Mouse (Mus musculus) heart, postnatal 0 days (tissue): ENCODE measurements at regions not wholly inside any gene's neighbourhood (a gene's known extent, or its start where the extent isn't known, plus 50 kb on each side); places are given as distances from the start of the nearest gene placed in this dataset.
"Not testable (repeated sequence)": the region's sequence is repeated elsewhere in the genome, so short reads cannot be mapped to it uniquely, and the experiment has no call there.

Experiments
- ATAC-seq: fragments of 200-750 bp; cut with Nextera tagmentation; 2 replicates; pipeline ENCODE4 v1.8.0; 2017; ENCODE audit warnings: low read depth, moderate number of reproducible peaks, moderate library complexity; ENCODE audit not compliant: insufficient read depth
- DNase-seq: peaks from one replicate; pipeline ENCODE4 v3.0.0-alpha.2; 2016; ENCODE audit warnings: low spot score
- H3K27ac ChIP-seq: fragments of 300-500 bp; sonication (generic); 2 replicates; pipeline ENCODE4 v1.5.1; 2014; ENCODE audit warnings: low read depth, mild to moderate bottlenecking
- H3K27me3 ChIP-seq: fragments of 300-500 bp; sonication (generic); 2 replicates; pipeline ENCODE4 v1.6.1; 2014; ENCODE audit warnings: low read length, mixed read lengths; ENCODE audit not compliant: control insufficient read depth, insufficient read depth
- H3K36me3 ChIP-seq: fragments of 300-500 bp; sonication (generic); replicated peaks from 2 replicates; pipeline ENCODE4 v1.6.1; 2014; ENCODE audit warnings: low read length, mixed read lengths; ENCODE audit not compliant: control insufficient read depth, insufficient read depth
- H3K4me1 ChIP-seq: fragments of 300-500 bp; sonication (generic); 2 replicates; pipeline ENCODE4 v1.6.1; 2014; ENCODE audit warnings: antibody characterized with exemption; ENCODE audit not compliant: control insufficient read depth, insufficient read depth
- H3K4me2 ChIP-seq: fragments of 300-500 bp; sonication (generic); 2 replicates; pipeline ENCODE4 v1.6.1; 2014; ENCODE audit warnings: low read depth, mild to moderate bottlenecking, low read length, moderate library complexity
- H3K4me3 ChIP-seq: fragments of 300-500 bp; sonication (generic); 2 replicates; pipeline ENCODE4 v1.5.1; 2014; ENCODE audit warnings: low read depth, low read length
- H3K9ac ChIP-seq: fragments of 300-500 bp; sonication (generic); replicated peaks from 2 replicates; pipeline ENCODE4 v1.6.1; 2014; ENCODE audit warnings: low read depth, low read length, mixed read lengths
- H3K9me3 ChIP-seq: fragments of 300-500 bp; sonication (generic); replicated peaks from 2 replicates; pipeline ENCODE4 v1.6.1; 2016; ENCODE audit warnings: low read length; ENCODE audit not compliant: control insufficient read depth
- CTCF ChIP-seq: IDR thresholded peaks from 2 replicates; pipeline ENCODE4 v1.5.1; 2016; ENCODE audit warnings: antibody characterized with exemption, control low read depth, low read depth
- EP300 ChIP-seq: IDR thresholded peaks from 2 replicates; pipeline ENCODE4 v1.6.1; 2016; ENCODE audit warnings: antibody characterized with exemption, low read depth
- WGBS: fragments of 180-500 bp; shearing (Covaris S2); extraction: QIAGEN DNeasy Blood & Tissue Kit; methylation state at CpG from one replicate; pipeline ENCODE4 v1.1.7; 2014; 5-methylcytosine and 5-hydroxymethylcytosine counted together

GRCm38 (mm10) chr12:82075479-82076221, 93.5 kb upstream of the Sipa1l1 start:
- WGBS = 68% methylated on average over 13 of the region's 13 CpGs
- TF ChIP-seq EP300 (no peak), CTCF (no peak)
- Histone ChIP-seq H3K9me3 (no peaks in the 10 kb centered on the region), H3K27me3 (no peaks in the 10 kb centered on the region), H3K4me1 (no peaks in the 10 kb centered on the region; the same call in 1 of the 2 replicates), H3K27ac (no peak overlapping the region), H3K4me2 (no peak overlapping the region), H3K4me3 (no peak overlapping the region), H3K36me3 (no peaks in the 10 kb centered on the region), H3K9ac (no peak overlapping the region)
- no peak for DNase-seq
- no peak for ATAC-seq

- Histone ChIP-seq H3K4me3 (no peak overlapping the region), H3K27ac (no peak overlapping the region), H3K9ac (no peak overlapping the region), H3K27me3 (no peaks in the 10 kb centered on the region), H3K36me3 (no peaks in the 10 kb centered on the region), H3K4me1 (no peaks in the 10 kb centered on the region; the same call in 1 of the 2 replicates), H3K4me2 (no peak overlapping the region), H3K9me3 (no peaks in the 10 kb centered on the region)
- TF ChIP-seq CTCF (no peak), EP300 (no peak)
- ATAC-seq = no peak
- no peak for DNase-seq
- 49% methylated on average over 8 of the region's 8 CpGs for WGBS
These were observed 92.4 kb upstream of the Sipa1l1 start for GRCm38 (mm10) chr12:82076766-82077165.

DNA sequence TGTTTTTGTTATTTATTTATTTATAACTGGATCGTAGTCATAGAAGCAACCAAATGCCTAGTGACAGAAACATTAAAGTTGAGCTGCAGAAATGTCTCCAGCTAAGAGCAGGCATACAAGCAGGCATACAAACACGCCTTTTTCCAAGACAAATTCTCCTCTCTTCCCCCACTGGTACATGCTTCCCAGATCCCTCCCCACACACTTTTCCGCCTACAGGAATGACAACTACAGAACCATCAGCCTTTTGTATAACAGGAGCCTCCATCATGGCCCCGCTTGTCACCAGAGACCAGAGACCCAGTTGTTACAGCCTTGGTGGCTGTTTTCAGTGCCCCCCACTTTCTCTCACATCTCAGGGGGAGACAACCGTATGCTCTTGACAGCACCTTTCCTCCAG, 91.2 kb upstream of the Sipa1l1 start:
- no peak overlapping the region for H3K9ac ChIP-seq
- no peak overlapping the region for H3K4me3 ChIP-seq
- DNase-seq (no peak), ATAC-seq (no peak)
- no peaks in the 10 kb centered on the region; the same call in 1 of the 2 replicates for H3K4me1 ChIP-seq
- no peaks in the 10 kb centered on the region for H3K9me3 ChIP-seq
- no peak overlapping the region for H3K4me2 ChIP-seq
- no peak overlapping the region for H3K27ac ChIP-seq
- TF ChIP-seq CTCF (no peak), EP300 (no peak)
- 88% methylated on average over 5 of the region's 5 CpGs for WGBS
- no peaks in the 10 kb centered on the region for H3K27me3 ChIP-seq
- no peaks in the 10 kb centered on the region for H3K36me3 ChIP-seq

- no peak for DNase-seq
- Histone ChIP-seq H3K4me2 (no peak overlapping the region), H3K4me3 (no peak overlapping the region), H3K27me3 (no peaks in the 10 kb centered on the region), H3K9ac (no peak overlapping the region), H3K27ac (no peak overlapping the region), H3K4me1 (no peaks in the 10 kb centered on the region), H3K36me3 (no peaks in the 10 kb centered on the region), H3K9me3 (no peaks in the 10 kb centered on the region)
- TF ChIP-seq EP300 = no peak
- TF ChIP-seq CTCF = no peak
- ATAC-seq = no peak
These were observed 90.4 kb upstream of the Sipa1l1 start for GRCm38 (mm10) chr12:82078740-82079139.

DNA sequence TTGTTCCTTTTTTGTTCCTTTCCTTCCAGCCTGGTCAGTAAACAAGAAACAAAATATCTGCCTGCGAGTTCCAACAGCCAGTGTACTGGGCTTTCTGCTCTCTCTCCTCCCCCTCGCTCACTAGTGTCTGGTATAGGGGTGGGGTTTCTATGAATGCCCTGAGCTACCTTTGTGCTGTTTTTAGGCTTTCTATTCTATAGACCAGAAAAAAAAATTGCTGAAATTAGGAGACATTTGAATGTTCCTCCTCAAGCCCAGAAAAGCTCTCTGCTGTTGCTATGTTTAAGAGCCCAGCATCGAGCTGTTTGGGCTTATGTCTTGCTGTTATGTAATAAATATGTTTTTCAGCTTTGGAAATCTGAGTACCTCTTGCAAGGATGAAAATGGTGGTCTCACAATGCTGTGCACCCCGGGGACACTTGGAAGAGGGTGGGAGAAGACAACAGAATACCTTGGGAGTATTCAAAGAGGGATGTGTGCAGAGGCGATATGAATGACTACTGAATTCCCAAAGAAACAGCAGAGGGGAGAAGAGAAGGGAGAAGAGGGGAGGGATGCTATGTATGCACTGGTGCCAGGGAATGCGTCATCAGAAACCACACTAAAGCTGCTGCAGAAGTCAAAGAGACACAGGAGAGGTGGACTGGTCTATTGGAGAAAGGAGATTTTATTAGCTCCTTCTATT, 88.8 kb upstream of the Sipa1l1 start:
- 68% methylated on average over 6 of the region's 6 CpGs for WGBS
- Histone ChIP-seq H3K4me2 (no peak overlapping the region), H3K4me1 (no peaks in the 10 kb centered on the region), H3K9me3 (no peaks in the 10 kb centered on the region), H3K4me3 (no peak overlapping the region), H3K9ac (no peak overlapping the region), H3K27me3 (no peaks in the 10 kb centered on the region), H3K27ac (no peak overlapping the region), H3K36me3 (no peaks in the 10 kb centered on the region)
- no peak for TF ChIP-seq CTCF
- no peak for TF ChIP-seq EP300
- ATAC-seq = no peak
- DNase-seq = no peak

GRCm38 (mm10) chr12:82082596-82082995, 86.5 kb upstream of the Sipa1l1 start:
- not testable (repeated sequence) for DNase-seq, H3K4me1 ChIP-seq, H3K4me3 ChIP-seq, H3K27ac ChIP-seq, H3K9ac ChIP-seq, ATAC-seq, H3K36me3 ChIP-seq, H3K9me3 ChIP-seq, H3K4me2 ChIP-seq, H3K27me3 ChIP-seq
- 94% methylated on average over 3 of the region's 4 CpGs for WGBS
